Mouse (Mus musculus): ENCODE measurements around the gene Mta2. TPM values are rescaled to one million over a fixed set of nuclear protein-coding genes. Genes with fewer than 3 reads are reported as not detected.
A peak's percentile ranks its signal among the peaks of the same experiment; 100 is the strongest.
"Not testable (repeated sequence)": the region's sequence is repeated elsewhere in the genome, so short reads cannot be mapped to it uniquely, and the experiment has no call there.

Gene Mta2
- 10 to 100 TPM; 53.7 to 66.5 (median 56.2) TPM for total RNA-seq (2022)

DNA sequence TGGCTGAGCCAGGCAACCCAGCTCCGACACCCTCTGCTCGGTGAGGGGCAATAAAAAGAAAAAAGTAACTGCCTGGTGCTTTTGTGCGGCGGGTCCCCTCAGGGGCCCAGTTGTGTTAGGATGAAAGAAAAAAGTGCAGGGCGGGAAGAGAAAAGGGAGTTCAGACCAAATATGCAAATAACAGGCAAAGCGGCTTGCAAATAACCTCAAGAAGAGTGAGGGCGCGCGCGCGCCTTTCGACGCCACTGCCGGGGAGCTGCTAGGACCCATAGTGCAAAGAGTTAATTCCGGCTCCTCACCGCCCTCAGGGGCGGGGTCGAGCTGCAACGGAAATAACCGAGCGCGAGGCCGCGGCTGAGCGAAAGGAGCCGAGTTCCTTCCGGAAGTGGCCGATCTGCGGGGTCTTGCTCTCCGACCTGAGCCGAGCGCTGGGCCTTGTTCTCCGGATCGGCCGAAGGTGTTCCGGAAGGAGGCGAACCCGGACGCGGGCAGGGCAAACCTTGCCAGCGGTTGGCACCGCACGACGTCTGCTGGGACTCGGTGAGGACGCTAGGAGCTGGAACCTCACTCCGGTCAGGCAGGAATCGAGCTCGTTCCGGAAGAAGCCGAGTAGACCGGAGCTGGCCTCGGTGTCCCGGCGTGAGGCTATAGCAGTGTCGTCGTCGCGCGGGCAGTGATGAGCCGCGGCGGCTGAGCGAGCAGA, at the start of gene Mta2:
TSS of gene Mta2 (plus strand) at position 361 of the 703 bp plus-strand sequence.
- peak; percentile 90 to 91 for DNase-seq (ENCODE audit: low spot score in 2 of 2)

DNA sequence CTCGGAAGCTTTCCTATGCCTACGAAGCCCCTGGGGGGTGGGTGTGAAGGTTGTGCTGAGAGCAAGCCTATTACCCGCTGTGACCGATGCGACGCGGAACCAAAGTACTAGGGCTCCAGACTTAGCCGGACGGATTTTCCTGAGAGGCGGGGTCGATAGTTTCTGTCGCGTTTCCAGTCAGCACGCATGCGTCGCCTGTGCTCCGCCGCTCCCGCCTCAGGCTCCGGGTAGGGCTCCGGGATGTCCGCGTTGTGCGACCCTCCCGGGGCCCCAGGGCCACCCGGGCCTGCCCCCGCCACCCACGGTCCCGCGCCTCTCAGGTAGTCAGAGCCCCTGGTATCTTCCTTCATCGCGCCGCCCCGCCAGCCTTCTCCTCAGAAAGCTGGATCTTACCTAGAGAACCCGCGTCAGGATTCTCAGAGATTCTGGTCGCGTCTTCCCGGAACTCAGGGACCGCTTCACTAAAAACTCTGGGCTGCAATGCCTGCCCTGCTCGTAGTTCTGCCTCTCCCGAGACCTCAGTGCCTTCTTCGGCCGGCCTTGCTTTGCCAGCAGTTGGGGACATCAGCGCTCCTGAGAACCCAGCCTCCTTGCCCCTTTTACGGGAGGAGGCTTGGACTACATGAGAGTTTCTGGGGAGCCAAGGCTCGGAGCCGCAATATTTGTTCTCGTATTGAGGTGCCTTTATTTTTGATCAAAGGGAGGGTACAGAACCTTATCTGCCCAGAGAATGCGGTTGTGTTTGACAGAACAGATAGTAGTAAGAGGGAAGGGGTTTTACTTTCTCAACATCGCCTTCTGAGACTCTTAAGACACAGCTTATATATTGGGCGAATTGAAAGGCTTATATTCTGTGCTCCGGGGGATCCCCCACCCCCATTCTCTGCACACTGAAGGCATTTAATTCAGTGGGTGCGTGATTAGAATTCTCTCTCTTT, 48.6 kb upstream of the Mta2 start, which contains the start of gene Ints5:
TSS of gene Ints5 (plus strand) at position 177 of the 938 bp plus-strand sequence.
- peak; percentile 74 to 86 for DNase-seq (ENCODE audit: low spot score in 2 of 2)

DNA sequence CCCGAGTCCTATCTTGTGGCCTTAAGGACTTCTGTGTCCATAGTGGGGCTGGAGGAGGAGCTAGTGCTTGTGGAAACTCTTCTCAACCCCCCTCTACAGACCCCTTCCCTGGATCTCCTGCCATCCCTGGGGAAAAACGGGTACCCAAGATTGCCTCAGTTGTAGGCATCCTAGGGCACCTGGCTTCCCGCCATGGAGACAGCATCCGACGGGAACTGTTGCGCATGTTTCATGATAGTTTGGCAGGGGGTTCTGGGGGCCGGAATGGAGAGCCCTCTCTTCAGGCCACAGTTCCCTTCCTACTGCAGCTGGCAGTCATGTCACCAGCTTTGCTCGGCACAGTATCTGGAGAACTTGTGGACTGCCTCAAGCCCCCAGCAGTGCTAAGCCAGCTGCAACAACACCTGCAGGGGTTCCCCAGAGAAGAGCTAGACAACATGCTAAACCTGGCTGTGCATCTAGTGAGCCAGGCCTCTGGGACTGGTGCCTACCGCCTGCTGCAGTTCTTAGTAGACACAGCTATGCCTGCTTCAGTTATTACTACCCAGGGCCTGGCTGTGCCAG, 46.2 kb upstream of the Mta2 start:
- no peak for DNase-seq (ENCODE audit: low spot score in 2 of 2)

DNA sequence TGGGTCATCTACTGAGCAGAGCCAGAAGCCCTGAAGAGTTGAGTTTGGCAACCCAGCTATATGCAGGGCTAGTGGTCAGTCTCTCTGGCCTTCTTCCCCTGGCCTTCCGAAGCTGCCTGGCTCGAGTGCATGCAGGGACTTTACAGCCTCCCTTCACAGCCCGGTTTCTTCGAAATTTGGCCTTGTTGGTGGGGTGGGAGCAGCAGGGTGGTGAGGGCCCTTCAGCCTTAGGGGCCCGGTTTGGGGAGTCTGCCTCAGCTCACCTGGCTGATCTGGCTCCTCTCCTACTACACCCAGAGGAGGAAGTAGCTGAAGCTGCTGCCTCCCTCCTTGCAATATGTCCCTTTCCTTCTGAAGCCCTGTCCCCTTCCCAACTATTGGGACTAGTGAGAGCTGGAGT, 45.4 kb upstream of the Mta2 start:
- DNase-seq (ENCODE audit: low spot score in 2 of 2) = not testable (repeated sequence)

DNA sequence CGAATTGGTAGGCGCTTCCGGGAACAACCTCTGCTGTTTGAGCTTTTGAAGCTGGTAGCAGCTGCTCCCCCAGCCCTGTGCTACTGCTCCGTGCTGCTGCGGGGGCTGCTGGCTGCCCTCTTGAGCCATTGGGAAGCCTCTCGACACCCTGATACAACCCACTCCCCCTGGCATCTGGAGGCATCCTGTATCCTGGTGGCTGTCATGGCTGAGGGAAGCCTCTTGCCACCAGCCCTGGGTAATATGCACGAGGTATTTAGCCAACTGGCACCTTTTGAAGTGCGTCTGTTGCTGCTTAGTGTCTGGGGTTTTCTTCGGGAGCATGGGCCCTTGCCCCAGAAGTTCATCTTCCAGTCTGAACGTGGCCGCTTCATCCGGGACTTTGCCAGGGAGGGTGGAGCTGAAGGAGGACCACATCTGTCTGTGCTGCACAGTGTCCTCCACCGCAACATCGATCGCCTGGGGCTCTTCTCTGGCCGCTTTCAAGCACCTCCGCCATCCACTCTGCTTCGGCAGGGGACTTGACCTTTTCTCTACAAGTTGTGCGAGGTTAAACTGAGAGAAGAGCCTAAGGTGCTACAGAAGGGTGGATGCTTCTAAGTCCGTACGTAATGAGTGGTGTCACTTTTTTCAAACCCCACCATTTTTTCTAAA, 44.3 kb upstream of the Mta2 start:
- not testable (repeated sequence) for DNase-seq (ENCODE audit: low spot score in 2 of 2)

DNA sequence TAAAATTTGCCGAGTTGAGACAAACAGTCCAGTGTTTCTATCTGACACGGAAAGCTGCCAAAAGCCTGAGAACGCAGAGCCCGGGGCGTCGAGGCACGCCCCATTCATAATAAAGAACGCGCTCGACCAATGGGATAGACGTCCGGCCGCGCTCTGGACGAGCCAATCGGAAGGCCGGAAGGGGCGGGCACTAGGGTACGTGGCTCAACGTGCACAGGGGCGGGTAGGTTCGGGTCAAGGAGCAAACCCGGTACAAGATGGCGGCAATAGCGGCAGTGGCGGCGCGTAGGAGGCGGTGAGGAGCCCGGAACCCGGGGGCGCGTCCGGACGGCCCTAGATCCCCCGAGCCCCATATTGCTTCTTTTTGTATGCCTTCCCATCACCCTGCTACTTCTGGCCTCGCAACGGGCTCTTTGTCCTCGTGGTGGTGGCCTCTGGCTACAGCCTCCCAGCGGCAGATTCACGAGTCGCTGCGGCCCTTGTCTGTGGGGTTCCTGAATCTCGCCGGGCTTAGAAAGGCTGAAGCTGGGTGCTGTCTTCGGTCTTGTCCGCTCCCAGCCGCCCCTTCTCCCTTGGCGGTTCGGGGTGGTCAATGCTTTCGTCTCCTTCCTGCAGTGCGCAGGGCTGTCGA, 43.7 kb upstream of the Mta2 start, which contains the start of gene Ganab:
TSS of gene Ganab (plus strand) at position 207 of the 631 bp plus-strand sequence.
- DNase-seq (ENCODE audit: low spot score in 2 of 2) = peak; percentile 95

DNA sequence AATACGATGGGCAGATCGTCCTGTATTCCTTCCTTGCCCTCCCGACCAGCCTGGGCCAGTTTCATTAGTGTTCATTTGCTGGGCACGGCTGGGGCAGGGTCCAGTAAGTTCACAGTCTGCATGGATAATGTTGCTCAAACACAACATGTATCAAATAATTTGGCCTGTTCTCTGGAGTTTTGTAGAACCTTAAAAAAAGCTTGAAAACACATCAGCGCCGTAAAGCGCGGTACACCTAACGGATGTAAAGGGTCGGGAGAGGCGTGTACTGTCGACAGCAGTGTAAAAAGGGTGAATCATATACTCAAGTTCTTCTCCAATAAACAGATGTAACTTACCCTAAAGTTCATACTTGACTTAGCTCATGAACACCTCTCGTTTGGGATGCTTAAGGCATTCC, 43.1 kb upstream of the Mta2 start:
- DNase-seq (ENCODE audit: low spot score in 2 of 2) = no peak

DNA sequence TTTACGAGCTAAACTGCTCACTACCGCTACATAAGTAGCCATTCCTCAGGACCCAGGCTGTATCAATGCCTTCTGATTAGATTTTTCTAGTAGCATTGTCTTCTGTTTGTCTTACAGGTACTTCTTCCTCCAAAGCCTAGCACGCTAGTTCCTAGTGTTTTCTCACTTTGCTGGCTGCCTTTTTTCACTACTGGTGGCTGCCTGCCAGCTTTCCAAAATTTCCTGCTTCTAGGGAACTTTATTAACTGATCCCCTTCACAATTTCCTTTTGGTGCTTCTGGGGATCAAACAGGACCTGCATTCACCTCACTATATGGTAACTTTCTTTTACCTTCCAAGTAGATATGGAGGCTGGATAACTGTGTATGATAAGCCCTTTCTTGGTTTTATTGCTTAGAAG, 42.6 kb upstream of the Mta2 start:
- DNase-seq (ENCODE audit: low spot score in 2 of 2) = no peak

DNA sequence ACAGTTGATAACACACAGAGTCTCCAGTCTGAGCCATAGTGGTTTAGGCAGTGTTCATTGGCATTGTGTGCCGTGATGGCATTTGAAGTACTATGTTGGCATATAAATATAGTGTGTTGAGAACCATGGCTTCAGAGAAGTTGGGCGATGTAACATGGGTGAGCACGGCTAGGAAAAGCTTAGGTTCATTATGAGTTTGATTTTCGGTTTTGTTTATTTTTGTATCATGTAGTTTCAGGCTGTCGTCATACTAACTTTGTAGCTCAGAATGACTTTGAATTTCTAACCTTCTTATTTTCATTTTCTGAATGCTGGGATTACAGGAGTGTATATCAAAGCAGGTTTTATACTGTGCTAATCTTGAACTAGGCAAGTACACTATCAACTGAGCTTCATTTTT, 38.3 kb upstream of the Mta2 start:
- DNase-seq (ENCODE audit: low spot score in 2 of 2) = no peak

DNA sequence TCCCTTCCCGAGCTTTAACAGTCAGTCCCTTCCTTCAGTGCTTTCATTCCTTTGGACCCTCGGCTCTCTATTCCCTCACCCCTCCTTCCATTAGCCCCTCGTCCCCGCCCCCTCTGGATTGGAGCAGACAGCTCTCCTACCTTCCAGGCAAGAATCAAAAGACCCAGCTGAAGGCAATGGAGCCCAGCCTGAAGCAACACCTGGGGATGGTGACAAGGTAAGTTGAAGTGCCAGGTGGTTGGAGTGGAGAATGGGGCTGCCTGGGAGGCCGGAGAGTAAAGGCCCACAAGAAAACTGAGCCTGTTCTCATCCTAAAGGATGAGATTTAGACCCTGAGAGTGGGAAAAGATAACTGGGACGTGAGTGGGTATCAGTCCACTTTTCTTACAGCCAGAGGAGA, 33.1 kb upstream of the Mta2 start:
- DNase-seq (ENCODE audit: low spot score in 2 of 2) = no peak

DNA sequence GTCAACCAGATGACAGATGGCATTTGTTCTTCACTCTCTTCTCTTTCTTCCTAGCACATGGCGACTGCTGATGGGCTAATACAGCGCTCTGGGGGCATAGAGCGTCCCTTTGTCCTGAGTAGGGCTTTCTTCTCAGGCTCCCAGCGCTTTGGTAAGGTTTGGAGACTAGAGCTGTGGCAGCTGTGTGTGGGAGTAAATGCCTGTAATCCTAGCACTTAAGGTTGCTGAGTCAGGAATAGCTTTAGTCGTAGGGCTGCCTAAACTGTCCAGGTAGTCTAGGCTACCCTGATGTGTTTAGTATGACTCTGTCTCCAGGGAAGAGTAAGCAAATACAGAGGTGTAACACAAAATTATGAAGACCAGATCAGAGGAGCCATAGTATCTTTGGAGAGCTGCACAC, 29.9 kb upstream of the Mta2 start:
- DNase-seq (ENCODE audit: low spot score in 2 of 2) = no peak

DNA sequence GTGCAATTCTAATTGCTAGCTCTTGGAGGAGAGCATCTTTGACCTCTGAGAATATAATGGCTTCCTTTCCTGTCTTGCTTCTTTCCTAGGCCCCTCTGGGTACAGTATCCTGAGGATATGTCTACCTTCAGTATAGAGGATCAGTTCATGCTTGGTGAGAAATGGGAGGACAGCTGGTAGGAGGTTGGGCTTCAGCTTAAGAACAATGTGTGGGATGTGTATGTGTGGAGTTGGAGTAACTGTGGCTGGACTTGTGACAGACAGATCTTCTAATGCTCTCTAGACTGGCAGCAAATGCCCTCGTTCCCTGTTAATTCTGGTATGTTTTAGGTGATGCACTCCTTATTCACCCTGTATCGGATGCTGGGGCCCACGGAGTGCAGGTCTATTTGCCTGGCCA, 27.5 kb upstream of the Mta2 start:
- peak in 1 of 2 experiments; percentile 45 for DNase-seq (ENCODE audit: low spot score in 2 of 2)

DNA sequence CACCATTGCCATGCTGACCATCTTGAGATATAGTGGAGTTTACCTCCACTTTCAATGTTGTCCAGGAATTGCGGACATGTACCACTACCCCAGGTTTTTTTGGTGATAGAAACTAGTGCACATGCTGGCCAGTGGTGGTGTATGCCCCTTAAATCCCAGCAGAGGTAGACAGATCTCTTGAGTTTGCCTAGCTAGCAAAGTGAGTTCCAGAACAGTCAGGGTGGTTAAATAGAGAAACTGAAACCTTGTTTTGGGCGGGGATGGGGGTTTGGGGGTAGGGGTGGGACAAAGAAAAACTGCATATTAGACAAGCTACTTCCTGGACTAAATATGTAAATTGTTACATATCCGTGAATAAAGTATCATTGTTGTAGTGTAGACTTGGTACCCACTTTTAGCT, 22.7 kb upstream of the Mta2 start:
- DNase-seq (ENCODE audit: low spot score in 2 of 2) = no peak

DNA sequence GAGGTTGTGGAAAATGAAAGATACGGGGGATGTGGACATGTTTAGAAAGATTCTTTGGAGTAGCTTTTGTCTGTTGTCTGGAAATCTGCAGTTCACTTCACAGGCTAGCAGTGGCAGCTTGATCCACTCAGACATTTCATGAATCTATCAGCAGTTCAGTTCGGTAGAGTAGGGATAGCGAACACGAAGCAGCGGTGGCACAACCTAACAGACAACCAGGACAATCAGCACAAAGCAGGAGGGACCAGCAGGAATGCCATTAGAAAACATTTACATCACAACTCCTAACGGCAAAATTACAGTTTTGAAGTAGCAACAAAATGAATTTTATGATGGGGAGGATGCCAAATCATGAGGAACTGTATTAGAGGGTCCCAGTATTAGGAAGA, 22.0 kb upstream of the Mta2 start:
- DNase-seq (ENCODE audit: low spot score in 2 of 2) = no peak

DNA sequence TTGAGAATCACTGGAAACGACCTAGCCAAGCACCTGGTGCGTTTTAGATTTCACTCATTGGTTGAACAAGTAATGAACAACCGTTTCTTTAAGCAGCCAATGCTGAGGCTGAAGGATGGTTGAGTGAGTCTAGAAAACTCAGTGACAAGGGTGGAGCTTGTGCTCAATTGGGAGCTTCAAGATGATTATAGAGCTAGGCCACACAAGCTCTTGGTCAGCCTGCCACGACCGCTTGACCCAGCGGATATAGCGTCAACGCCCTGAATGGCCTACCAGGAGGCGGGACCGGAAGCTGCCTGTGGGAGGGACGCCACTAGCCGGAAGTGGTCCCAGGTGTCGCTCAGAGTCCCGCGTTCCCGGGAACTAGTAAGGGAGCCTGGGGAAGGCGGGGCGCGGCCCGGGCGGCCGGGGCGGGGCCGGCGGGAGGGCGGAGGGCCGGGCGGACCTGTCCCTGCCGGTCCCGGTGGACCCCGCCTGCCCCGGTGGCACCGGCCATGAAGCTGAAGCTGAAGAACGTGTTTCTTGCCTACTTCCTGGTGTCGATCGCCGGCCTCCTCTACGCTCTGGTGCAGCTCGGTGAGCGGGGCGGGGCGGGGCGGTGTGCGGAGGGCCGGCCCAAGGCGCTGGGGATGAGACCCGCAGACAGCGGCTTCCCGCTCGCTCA, 21.5 kb upstream of the Mta2 start, which contains the start of gene B3gat3:
TSS of gene B3gat3 (plus strand) at position 302 of the 664 bp plus-strand sequence.
- DNase-seq (ENCODE audit: low spot score in 2 of 2) = peak; percentile 92 to 93

DNA sequence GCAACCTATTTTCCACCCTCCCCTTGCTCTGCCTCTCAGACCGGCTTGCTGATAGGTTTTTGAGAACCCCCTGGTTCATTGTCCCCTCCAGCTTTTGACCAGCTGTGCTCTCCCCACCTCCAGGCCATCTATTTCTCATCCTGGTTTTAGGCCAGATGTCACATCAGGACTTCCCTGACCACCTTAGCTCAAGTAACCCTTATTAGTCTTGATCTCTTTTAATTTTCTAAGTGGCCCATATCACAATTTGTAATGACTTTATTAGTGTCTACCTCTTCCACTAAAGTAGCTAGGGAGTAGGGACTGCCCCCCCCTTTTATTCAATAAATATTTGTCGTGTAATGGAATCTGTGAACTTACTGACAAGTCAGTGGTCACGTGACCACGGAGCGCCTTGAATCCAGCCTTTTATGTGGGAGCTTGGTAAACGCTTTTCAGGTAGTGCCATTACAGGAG, 20.8 kb upstream of the Mta2 start:
- no peak for DNase-seq (ENCODE audit: low spot score in 2 of 2)

DNA sequence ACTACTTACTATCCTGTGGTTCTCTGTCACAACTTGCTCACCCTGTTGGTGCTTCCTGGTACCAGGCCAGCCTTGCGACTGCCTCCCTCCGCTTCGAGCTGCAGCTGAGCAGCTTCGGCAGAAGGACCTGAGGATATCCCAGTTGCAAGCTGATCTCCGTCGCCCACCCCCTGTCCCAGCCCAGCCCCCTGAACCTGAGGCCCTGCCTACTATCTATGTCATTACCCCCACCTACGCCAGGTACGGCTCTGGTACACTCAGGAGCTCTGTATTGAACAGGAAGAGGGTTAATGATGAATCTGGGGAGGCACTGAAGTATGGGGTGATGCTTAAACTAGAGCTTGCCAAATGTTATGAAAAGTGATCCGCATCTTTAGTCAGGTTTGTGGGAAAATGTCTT, 19.9 kb upstream of the Mta2 start:
- DNase-seq (ENCODE audit: low spot score in 2 of 2) = no peak

DNA sequence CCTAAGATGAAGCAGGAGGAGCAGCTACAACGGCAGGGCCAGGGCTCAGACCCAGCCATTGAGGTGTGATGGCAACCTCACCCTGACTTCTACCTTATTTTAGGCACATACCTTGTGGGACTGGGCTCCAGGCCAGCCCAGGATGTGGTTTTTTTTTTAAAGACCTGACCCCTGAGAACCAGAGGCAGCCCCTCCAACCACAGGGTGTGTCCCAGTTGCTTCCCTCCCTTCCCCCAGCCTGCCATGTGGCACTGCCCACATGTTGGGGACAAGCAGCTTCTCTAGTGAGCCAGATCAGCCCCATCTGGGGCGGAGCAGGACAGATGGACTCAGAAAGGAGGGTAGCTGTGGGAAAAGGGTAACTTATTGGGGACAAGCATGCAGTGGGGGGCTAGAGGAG, 14.9 kb upstream of the Mta2 start:
- DNase-seq (ENCODE audit: low spot score in 2 of 2) = no peak

DNA sequence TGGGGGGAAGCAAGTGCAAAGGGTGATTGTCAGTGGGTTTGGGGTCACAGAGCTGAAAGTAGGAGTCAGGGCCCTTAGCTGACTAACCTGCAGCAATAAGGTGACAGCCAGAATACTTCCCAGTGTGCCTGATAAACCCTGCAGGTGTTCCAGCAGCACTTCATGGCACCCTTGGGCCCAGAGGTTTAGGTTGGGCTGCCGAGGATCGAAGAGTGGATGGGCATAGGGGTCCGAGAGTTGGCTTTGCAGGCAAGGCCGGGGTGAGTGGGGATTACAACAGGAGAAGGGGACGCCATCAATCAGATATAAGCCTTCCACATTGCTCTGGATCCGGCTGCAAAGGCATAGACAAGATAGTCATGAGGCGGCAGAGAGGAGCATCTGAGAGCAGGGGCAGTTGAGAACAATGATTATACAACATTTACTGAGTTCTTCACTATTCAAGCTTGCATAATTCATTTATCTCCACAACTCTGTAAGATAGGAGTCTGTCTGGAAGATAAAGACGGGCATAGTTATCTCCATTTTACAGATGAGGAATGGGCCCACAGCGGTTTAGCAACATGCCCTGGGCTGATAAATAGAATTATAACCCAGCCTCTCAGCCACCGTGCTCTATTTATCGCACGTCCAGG, 13.7 kb upstream of the Mta2 start:
- no peak for DNase-seq (ENCODE audit: low spot score in 2 of 2)

DNA sequence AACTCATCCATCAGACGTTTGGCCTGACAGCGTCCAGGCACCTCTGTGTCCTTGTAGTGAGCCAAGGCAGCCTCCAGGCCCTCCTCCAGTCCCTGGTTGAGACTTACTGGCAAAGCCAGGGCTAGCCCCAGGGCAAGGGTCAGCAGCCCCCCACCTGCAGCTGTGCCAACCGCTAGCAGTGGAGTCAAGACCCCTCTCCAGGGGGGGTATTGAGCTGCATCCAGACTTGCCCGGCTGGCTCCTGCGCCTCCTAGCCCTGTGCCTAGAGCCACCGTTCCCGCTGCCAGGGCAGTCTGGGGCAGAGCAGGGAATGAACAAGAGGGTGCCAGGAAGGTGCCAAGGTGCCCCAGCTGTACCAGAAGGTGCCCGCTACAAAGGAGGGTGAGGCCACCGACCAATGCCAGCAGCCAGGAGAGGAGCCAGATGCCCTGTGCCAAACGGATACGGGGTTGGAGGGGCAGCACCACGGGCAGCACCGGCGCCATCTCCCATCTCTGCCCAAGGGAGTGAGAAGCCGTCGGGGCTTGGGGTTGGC, 12.9 kb upstream of the Mta2 start:
- no peak for DNase-seq (ENCODE audit: low spot score in 2 of 2)
